Mouse (Mus musculus) spleen, embryonic (tissue): ENCODE data around the gene Dock9.

Source experiments
- CTCF ChIA-PET: fragments of 350-600 bp; sonication (Branson Sonifier 250); formaldehyde crosslinking; loops from one replicate; lab custom pipeline; 2022; lab: Charles Lee

The Dock9 gene

DNA sequence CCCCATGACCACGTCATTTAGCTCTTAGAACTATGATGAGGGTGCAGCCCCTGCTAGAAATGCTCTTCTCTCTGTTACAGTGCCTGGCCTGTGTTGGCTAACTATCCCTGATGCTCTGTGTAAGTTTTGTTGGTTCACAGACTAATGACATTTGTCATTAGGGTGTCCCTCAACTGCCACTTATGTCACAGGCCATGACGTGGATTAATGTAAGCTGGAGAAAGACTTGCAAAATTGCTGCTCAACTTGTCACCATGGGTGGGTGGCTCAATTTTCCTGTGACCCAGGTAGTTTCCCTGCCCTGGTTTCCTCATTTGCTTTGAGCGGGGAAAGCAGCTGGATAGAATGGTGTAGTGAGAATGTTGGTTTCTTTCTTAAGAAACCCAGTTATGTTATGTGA lies 269.8 kb downstream of the Dock9 start:
- CTCF ChIA-PET: interaction anchor here (0.6 kb wide), 1 partner anchor 311 kb away, joined by 4 read pairs; no protein-coding TSS in a partner anchor

GRCm38 (mm10) chr14:121527201-121527600 lies 270.4 kb downstream of the Dock9 start:
- CTCF ChIA-PET: no interaction called here

GRCm38 (mm10) chr14:121521709-121522108 lies 275.9 kb downstream of the Dock9 start:
- CTCF ChIA-PET: no interaction called here

DNA sequence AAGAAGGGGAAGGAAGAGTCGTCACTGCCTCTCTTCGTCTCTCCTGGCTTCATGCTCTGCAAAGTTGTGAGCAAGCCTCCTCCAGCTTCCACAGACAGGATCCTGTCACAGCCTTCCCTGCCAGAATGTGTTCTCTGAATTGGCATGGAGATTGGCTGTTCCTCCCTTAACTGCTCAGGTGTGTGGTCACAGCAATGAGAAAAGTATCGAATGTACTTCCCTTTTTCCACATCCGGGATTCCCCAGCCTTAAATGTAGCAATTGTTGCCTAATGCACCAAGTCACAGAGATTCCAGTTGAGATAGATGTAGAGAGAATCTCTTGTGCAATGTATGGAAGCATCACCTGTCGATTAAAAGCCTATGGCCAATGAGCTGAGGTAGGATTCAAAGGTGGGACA lies 280.8 kb downstream of the Dock9 start:
- CTCF ChIA-PET: no interaction called here

GRCm38 (mm10) chr14:121508929-121509328 lies 288.7 kb downstream of the Dock9 start:
- CTCF ChIA-PET: no interaction called here

DNA sequence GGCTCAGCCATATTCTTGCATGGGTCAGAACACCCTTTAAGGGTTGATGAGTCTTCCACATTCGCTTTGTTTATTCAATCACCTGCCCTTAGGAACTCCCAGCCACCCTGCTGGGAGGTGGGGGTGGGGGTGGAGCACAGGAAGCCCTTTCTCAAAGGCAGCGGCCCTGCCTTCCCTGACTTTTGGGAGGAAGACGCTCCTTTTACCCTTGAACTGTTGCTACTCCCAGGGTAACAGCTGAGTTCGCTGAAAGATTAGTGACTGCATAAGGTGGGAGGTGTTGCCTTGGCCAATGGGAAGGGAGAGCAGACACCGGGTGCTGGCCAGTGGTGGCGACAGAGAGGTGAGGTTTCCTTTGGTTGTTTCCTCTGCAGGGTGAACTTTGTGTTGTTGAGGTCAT lies 291.3 kb downstream of the Dock9 start:
- CTCF ChIA-PET: interaction anchor here (0.7 kb wide), 1 partner anchor 37 kb away, joined by 3 read pairs; no protein-coding TSS in a partner anchor

GRCm38 (mm10) chr14:121505485-121505860 lies 292.2 kb downstream of the Dock9 start:
- CTCF ChIA-PET: no interaction called here

DNA sequence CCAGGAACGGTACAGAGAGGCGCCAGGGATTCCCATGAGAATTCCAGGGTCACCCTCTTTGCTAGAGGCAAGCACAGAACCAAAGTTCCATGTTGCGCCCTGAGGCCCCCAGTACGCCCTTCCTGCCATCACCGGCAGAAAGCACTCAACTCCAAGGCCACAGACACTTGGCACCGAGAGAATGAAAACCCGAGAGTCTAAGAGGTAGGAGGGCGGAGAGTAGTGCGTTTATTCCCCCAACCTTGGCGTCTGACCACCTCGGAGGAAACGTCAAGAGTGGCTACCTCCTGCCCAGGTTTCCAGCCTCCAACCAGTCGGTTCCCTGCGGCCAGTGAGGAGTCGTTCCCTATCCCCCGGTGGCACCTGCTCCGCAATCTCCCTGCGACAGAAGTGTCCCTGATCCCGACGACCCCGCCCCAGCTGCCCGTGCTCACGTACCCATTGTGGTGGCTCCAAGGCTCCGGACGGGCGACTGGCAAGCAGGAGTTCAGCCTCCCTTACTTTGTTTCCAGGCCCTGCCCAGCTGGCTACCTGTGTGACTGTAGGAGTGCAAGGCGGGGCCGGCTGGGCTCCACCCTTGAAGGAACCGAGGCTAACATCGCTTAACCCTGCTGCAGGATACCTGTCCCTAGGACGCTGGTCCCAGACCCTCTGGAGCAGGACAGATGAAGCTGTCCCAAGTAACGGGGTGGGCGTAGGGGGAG lies 292.7 kb downstream of the Dock9 start, which contains the start of gene Slc15a1:
Gene Slc15a1 (minus strand): TSS at position 472 of the 704 bp plus-strand sequence.
- CTCF ChIA-PET: no interaction called here

GRCm38 (mm10) chr14:121500577-121500976 lies 297.1 kb downstream of the Dock9 start:
- CTCF ChIA-PET: interaction anchor here (0.6 kb wide), 1 partner anchor 1283 kb away, joined by 4 read pairs; no protein-coding TSS in a partner anchor

- CTCF ChIA-PET: no interaction called here
These were observed 297.9 kb downstream of the Dock9 start for GRCm38 (mm10) chr14:121499769-121500168.

DNA sequence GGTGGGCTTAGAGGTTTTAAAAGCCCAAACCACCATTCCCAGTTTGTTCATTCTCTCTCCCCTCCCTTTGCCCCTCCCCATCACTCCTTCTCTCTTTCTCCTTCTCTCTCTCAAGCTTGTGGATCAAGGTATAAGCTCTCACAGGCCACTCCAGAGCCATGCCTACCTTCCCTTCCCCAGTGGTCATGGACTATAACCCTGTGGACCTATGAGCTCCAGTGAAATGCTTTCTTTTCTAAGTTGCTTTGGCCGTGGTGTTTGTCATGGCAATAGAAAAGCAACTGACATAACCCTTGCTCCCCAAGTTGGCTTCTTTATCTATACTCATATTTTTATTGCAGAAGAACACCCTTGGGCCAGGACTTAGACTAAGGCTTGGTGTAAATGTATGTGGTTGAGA lies 299.8 kb downstream of the Dock9 start:
- CTCF ChIA-PET: no interaction called here

DNA sequence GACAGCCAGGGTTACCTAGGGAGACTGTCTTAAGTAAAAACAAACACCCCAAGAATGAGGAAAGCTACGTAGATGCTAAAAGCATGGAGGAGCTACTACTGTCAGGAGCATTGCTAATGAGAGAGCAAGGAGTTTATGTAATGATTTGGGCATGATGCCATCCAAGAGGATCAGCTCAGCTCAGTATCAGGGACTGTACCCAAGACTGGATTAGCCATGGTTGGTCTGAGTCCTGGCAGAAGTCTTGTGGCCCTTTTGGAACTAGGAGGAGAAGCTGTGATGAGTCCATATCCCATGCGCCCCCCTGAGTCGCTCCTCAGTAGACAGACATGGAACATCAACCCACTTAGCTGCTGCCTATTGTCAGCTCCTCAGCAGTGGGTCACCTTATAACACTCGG lies 301.9 kb downstream of the Dock9 start:
- CTCF ChIA-PET: no interaction called here

GRCm38 (mm10) chr14:121495120-121495519 lies 302.5 kb downstream of the Dock9 start:
- CTCF ChIA-PET: no interaction called here

DNA sequence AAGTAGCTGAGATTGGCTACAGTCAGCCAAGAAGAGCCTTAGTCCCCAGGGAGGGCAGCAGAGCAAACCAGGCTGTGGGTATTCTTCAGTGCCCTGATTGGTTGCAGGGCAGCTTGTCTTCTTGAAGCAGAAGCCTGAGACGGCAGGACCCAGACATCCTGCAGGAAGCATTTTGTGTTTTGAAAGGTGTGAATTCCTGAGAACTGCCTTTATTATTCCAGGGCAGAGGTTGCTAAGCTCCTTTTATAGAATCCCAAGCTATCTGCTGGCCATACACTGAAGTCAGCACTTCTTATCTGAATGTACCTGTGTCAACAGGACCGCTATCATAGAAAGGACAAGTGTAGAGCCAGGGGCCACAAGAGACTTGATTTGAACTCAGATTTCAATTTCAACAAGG lies 303.4 kb downstream of the Dock9 start:
- CTCF ChIA-PET: no interaction called here

DNA sequence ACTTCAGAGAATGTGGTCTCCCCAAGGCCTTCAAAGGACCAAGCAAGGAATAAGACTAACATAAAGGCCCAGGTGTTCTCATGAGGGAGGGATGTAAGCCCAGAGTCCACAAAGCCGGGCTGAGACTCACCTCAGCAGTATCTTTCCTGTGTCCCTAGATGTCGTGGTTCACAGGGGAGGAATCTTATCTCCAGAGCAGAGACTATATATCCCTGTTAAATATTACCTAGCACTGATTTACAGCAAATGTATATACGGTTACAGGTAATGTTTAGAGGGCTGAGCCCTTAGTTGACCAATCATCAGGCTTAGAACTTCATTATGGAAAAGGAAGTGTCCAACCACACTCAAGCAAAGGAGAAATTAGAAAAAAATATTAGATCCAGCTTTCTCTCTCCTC lies 303.9 kb downstream of the Dock9 start:
- CTCF ChIA-PET: no interaction called here

GRCm38 (mm10) chr14:121492328-121492727 lies 305.3 kb downstream of the Dock9 start:
- CTCF ChIA-PET: no interaction called here
